Mouse (Mus musculus) kidney, adult 2 months (tissue): Measurements from ENCODE around the gene Prss27.

Experiments
- CTCF ChIP-seq: fragments of 200-500 bp; conservative IDR thresholded peaks from 2 replicates; pipeline ENCODE4 v1.5.1; 2011; ENCODE audit warnings: low read depth, mild to moderate bottlenecking, control low read depth, low read length, moderate library complexity, mixed read lengths; ENCODE audit not compliant: insufficient read depth, insufficient read length
- POLR2A ChIP-seq: fragments of 200-500 bp; IDR thresholded peaks from one replicate; pipeline ENCODE4 v1.6.1; 2011; ENCODE audit warnings: low read depth, low read length, control low read depth

- no peak for TF ChIP-seq CTCF
- TF ChIP-seq POLR2A = no peak
Measured at GRCm38 (mm10) chr17:24049008-24049407, 11.1 kb downstream of the Prss27 start.
